Mouse (Mus musculus) hindbrain, embryonic 13.5 days (tissue): ENCODE results near the gene Gm21860. TPM values are rescaled to one million over a fixed set of nuclear protein-coding genes. Genes with fewer than 3 reads are reported as not detected.
"Not testable (repeated sequence)": the region's sequence is repeated elsewhere in the genome, so short reads cannot be mapped to it uniquely, and the experiment has no call there.

Experiments
- ATAC-seq: fragments of 200-750 bp; cut with Nextera tagmentation; 2 replicates; pipeline ENCODE4 v1.8.0; 2017; ENCODE audit warnings: moderate TSS enrichment; ENCODE audit not compliant: low FRiP score
- H3K27ac ChIP-seq: fragments of 300-500 bp; sonication (generic); 2 replicates; pipeline ENCODE4 v1.5.1; 2015; ENCODE audit warnings: inconsistent platforms, mild to moderate bottlenecking, moderate library complexity
- H3K27me3 ChIP-seq: fragments of 300-500 bp; sonication (generic); 2 replicates; pipeline ENCODE4 v1.6.1; 2015; ENCODE audit warnings: mild to moderate bottlenecking, inconsistent platforms
- H3K36me3 ChIP-seq: fragments of 300-500 bp; sonication (generic); 2 replicates; pipeline ENCODE4 v1.6.1; 2015; ENCODE audit warnings: mild to moderate bottlenecking, inconsistent platforms
- H3K4me1 ChIP-seq: fragments of 300-500 bp; sonication (generic); replicated peaks from 2 replicates; pipeline ENCODE4 v1.6.1; 2015; ENCODE audit warnings: inconsistent platforms
- H3K4me2 ChIP-seq: fragments of 300-500 bp; sonication (generic); 2 replicates; pipeline ENCODE4 v1.6.1; 2015; ENCODE audit warnings: inconsistent platforms, mild to moderate bottlenecking, moderate library complexity
- H3K4me3 ChIP-seq: fragments of 300-500 bp; sonication (generic); 2 replicates; pipeline ENCODE4 v1.5.1; 2015; ENCODE audit warnings: mild to moderate bottlenecking, inconsistent platforms
- H3K9ac ChIP-seq: fragments of 300-500 bp; sonication (generic); 2 replicates; pipeline ENCODE4 v1.6.1; 2015; ENCODE audit warnings: mild to moderate bottlenecking, inconsistent platforms
- H3K9me3 ChIP-seq: fragments of 300-500 bp; sonication (generic); 2 replicates; pipeline ENCODE4 v1.6.1; 2016; ENCODE audit warnings: inconsistent platforms
- WGBS: fragments of 180-500 bp; shearing (Covaris S2); methylation state at CpG from one replicate; pipeline ENCODE4 v1.1.7; 2015; 5-methylcytosine and 5-hydroxymethylcytosine counted together
- polyA plus RNA-seq: library from polyadenylated mRNA; unstranded; fragments of >200 nt; fragmentation: Nextera tagmentation; extraction: Ambion mirVana; gene quantifications from 2 replicates; pipeline ENCODE4 v1.2.1, GENCODE M21; 2015

Gm21860 gene
- polyA plus RNA-seq, 1 experiment from 2014 or later: not detected

DNA sequence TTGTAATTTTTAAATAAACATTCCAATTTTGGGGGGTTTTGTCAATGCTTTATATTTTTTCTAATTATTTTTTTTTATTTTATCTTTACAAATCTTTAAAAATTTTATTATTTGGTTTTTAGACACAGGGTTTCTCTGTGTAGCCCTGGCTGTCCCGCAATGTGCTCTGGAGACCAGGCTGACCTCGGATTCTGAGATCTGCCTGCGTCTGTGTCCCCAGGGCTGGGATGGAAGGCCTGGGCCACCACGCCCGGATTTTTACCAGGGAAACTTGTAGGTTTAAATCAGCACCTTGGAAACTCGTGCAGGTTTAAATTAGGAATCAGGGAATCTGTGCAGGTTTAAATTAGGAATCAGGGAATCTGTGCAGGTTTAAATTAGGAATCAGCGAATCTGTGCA, 37.1 kb downstream of the Gm21860 start:
- ATAC-seq, H3K4me1 ChIP-seq: not testable (repeated sequence)

More for the DNA sequence above, 37.1 kb downstream of the Gm21860 start:
- WGBS: 68% methylated on average over 7 of the region's 7 CpGs
- H3K27ac ChIP-seq, H3K9me3 ChIP-seq, H3K9ac ChIP-seq, H3K4me3 ChIP-seq, H3K27me3 ChIP-seq, H3K36me3 ChIP-seq, H3K4me2 ChIP-seq: not testable (repeated sequence)

Other genes with a start within 250 kb of the Gm21860 start
- gene Gm47283, start 29.9 kb upstream of the Gm21860 start, polyA plus RNA-seq: not detected in 2 replicates
- gene Gm21748, start 84.4 kb upstream of the Gm21860 start, polyA plus RNA-seq: not detected in 2 replicates